Mouse (Mus musculus): ENCODE measurements around the gene Bcl7b. TPM values are rescaled to one million over a fixed set of nuclear protein-coding genes. Genes with fewer than 3 reads are reported as not detected.

Gene Bcl7b
- polyA plus RNA-seq (2021; fragmentation: Nextera tagmentation) = 87.3 and 94.7 TPM in 2 replicates
- long read RNA-seq, experiment 1, transcript Bcl7b-201 (6 exons, 1,758 nt) = major isoform, 361 of 381 reads
- long read RNA-seq, experiment 1, partial matches to known transcripts = 2 of 381 reads
- long read RNA-seq, experiment 1, other reads (novel, unspliced or antisense) = 18 of 381 reads
- long read RNA-seq, experiment 2, transcript Bcl7b-202 (3 exons, 564 nt) = minor isoform, 5 of 130 reads
- long read RNA-seq, experiment 2, transcript Bcl7b-201 (6 exons, 1,758 nt) = major isoform, 105 of 130 reads
- long read RNA-seq, experiment 2, partial matches to known transcripts = 4 of 130 reads
- long read RNA-seq, experiment 2, other reads (novel, unspliced or antisense) = 13 of 130 reads

DNA sequence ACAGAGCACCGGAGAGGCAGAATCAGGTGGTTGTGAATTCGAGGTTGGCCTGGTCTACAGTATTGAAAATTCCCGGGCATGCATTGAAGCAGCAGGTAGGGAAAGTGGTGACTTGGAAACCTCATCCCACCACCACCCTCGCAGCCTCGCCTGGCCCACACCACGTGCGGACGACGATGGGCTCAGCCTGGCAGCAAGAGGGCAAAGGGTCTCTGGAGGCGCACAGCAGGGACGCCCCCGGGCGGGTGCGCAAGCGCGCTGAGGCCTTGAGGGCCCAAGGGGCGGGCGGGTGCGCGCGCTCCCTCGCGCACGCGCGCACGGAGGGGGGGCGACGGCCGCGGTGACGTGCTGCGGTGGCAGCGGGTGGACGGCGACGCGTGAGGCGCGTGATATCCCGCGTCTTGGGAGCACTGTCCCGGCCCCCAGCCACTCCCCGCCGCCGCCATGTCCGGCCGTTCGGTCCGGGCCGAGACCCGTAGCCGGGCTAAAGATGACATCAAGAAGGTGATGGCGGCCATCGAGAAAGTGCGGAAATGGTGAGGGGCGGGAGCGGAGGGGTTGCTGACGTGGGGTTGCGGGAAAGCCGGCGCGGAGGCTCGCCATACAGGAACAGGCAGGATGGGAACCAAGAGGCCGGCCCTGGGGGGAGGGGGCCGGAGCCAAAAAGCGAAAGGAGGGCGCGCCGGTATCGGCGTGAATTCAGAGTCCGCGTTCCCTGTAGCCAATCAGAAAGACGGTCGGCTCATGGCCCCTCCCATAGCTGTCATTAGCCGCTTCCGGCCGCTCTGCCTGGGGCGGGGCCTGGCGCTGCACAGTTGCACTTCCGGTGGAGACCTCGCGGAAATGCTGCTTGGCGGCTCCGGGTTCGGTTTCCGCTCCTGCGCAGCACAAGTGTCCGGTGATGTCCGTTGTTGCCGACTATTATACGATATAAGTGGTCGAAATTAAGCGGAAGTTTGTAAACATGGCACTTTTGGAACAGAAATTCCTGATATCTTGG is at the start of gene Bcl7b:
Gene Bcl7b, plus strand, starts transcription at position 221 of the 1,000 bp plus-strand sequence.

DNA sequence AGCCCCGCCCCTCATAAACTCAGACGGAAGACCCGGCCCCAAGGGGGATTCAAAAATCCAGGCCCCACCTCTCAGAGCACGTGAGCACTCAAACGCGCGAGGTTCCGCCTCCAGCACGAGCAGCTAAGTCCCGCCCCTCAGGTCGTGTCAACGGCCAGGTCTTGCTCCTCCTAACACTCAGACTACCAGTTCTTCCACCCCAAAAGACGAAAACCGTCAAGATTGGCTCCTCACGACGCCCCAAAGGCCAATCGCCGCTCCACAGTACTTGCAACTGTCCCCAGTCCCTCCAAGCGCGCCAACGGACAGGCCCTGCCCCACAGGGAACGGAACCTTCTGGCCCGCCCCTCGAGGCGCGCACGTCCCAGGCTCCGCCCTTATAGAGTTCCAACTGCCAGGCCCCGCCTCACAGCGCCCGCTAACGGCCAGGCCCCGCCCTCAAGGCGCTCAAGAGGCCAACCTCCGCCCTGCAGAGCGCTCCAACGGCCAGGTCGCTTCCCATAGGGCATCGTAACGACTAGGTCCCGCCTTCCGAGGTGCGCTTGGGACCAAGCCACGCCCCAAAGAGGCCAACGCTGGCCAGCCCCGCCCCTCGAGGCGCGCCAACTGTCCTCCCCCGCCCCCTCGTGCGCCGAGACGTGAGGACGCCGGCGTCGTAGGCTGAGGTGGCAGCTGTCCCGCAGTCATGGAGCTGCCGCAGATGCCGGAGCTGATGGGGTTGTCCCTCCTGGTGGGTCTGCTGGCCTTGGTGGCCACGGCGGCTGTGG is 18.8 kb upstream of the Bcl7b start, which contains the start of gene Tbl2:
Gene Tbl2, plus strand, starts transcription at position 605 of the 767 bp plus-strand sequence.

DNA sequence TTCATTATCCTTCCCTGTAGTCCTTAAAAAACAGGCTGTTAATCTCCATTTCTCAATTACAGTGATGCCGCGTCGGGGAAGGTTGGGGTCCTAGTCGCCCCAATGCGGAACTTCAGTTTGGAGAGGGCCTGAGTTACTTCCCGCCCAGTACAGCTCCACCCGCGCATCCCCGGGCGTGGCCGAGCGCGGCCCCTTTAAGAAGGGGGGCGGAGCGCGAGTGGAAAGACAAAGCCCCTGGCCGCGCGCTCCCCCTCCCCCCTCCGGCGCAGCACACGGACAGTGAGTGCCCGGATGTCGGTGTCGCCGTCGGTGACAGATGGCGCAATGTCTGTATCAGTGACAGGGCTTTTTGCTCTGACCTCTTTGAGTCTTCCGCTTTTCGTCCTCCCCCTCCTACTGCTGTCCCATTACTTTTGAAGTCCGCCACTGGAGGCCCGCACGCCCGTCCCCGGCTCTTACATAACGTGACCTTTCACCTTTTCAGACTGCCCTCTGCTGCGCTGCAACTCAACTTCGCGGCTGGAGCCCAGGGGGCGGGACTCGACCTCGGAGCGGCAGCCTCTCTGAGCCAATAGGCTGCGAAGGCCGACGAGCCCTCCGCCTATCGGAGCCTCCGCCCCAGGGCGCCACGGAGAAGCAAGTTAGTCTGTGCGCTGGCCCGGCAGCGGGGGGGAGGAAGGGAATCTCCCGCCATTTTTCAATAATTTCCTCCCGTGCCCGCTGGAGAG is 18.7 kb downstream of the Bcl7b start, which contains the start of gene Baz1b:
Gene Baz1b, plus strand, starts transcription at position 644 of the 728 bp plus-strand sequence.

Other genes with a start within 250 kb of the Bcl7b start
- gene Mettl27, start 235.9 kb upstream of the Bcl7b start, polyA plus RNA-seq (2021; fragmentation: Nextera tagmentation) = 6.6 and 7.4 TPM in 2 replicates
- not detected in 2 replicates for gene Cldn4, start 221.3 kb upstream of the Bcl7b start, polyA plus RNA-seq (2021; fragmentation: Nextera tagmentation)
- 0.85 and 1.2 TPM in 2 replicates for gene Cldn3, start 182.1 kb upstream of the Bcl7b start, polyA plus RNA-seq (2021; fragmentation: Nextera tagmentation)
- gene Abhd11, start 159.1 kb upstream of the Bcl7b start, polyA plus RNA-seq (2021; fragmentation: Nextera tagmentation) = 45.6 and 48.8 TPM in 2 replicates
- gene Stx1a, start 144.8 kb upstream of the Bcl7b start, polyA plus RNA-seq (2021; fragmentation: Nextera tagmentation) = 244 and 306 TPM in 2 replicates
- 77.9 and 78.6 TPM in 2 replicates for gene Dnajc30, start 104.1 kb upstream of the Bcl7b start, polyA plus RNA-seq (2021; fragmentation: Nextera tagmentation)
- 46.3 and 50.4 TPM in 2 replicates for gene Bud23, start 103.3 kb upstream of the Bcl7b start, polyA plus RNA-seq (2021; fragmentation: Nextera tagmentation)
- 1.9 and 8.2 TPM in 2 replicates for gene Vps37d, start 90.0 kb upstream of the Bcl7b start, polyA plus RNA-seq (2021; fragmentation: Nextera tagmentation)
- 0.31 and 0.50 TPM in 2 replicates for gene Mlxipl, start 78.4 kb upstream of the Bcl7b start, polyA plus RNA-seq (2021; fragmentation: Nextera tagmentation)
- 15.9 and 17.1 TPM in 2 replicates for gene Tbl2, start 18.6 kb upstream of the Bcl7b start, polyA plus RNA-seq (2021; fragmentation: Nextera tagmentation)
- gene Baz1b, start 19.0 kb downstream of the Bcl7b start, polyA plus RNA-seq (2021; fragmentation: Nextera tagmentation) = 8.8 and 11.9 TPM in 2 replicates
- 1.5 and 6.5 TPM in 2 replicates for gene Fzd9, start 82.9 kb downstream of the Bcl7b start, polyA plus RNA-seq (2021; fragmentation: Nextera tagmentation)
- gene Fkbp6, start 181.8 kb downstream of the Bcl7b start, polyA plus RNA-seq (2021; fragmentation: Nextera tagmentation) = 0.16 TPM in 1 of 2 replicates, not detected in the other
- gene Trim50, start 185.0 kb downstream of the Bcl7b start, polyA plus RNA-seq (2021; fragmentation: Nextera tagmentation) = not detected in 2 replicates
- 8.6 and 9.3 TPM in 2 replicates for gene Nsun5, start 201.7 kb downstream of the Bcl7b start, polyA plus RNA-seq (2021; fragmentation: Nextera tagmentation)
- gene Pom121, start 226.3 kb downstream of the Bcl7b start, polyA plus RNA-seq (2021; fragmentation: Nextera tagmentation) = 6.5 and 18.1 TPM in 2 replicates